Mouse (Mus musculus) heart, embryonic 11.5 days (tissue): Measurements from ENCODE around the gene Bbx. TPM values are rescaled to one million over a fixed set of nuclear protein-coding genes. Genes with fewer than 3 reads are reported as not detected.

ENCODE experiments used
- ATAC-seq: fragments of 200-750 bp; cut with Nextera tagmentation; replicated peaks from 2 replicates; pipeline ENCODE4 v1.8.0; 2017; ENCODE audit warnings: moderate library complexity; ENCODE audit not compliant: insufficient number of reproducible peaks, low FRiP score, low TSS enrichment
- H3K27ac ChIP-seq: fragments of 300-500 bp; sonication (generic); 2 replicates; pipeline ENCODE4 v1.5.1; 2014; ENCODE audit warnings: mild to moderate bottlenecking, low read depth, low read length
- H3K27me3 ChIP-seq: fragments of 300-500 bp; sonication (generic); 2 replicates; pipeline ENCODE4 v1.6.1; 2014; ENCODE audit warnings: mild to moderate bottlenecking, low read length, mixed read lengths; ENCODE audit not compliant: control insufficient read depth, insufficient read depth
- H3K36me3 ChIP-seq: fragments of 300-500 bp; sonication (generic); 2 replicates; pipeline ENCODE4 v1.6.1; 2014; ENCODE audit warnings: mild to moderate bottlenecking, low read length, moderate library complexity, mixed read lengths; ENCODE audit not compliant: control insufficient read depth, insufficient read depth
- H3K4me1 ChIP-seq: fragments of 300-500 bp; sonication (generic); 2 replicates; pipeline ENCODE4 v1.6.1; 2014; ENCODE audit warnings: low read length; ENCODE audit not compliant: control insufficient read depth, insufficient read depth
- H3K4me2 ChIP-seq: fragments of 300-500 bp; sonication (generic); 2 replicates; pipeline ENCODE4 v1.6.1; 2014; ENCODE audit warnings: mild to moderate bottlenecking, moderate library complexity
- H3K4me3 ChIP-seq: fragments of 300-500 bp; sonication (generic); 2 replicates; pipeline ENCODE4 v1.5.1; 2014; ENCODE audit warnings: low read depth, low read length
- H3K9ac ChIP-seq: fragments of 300-500 bp; sonication (generic); 2 replicates; pipeline ENCODE4 v1.6.1; 2014; ENCODE audit warnings: mild to moderate bottlenecking, low read depth, low read length, moderate library complexity
- H3K9me3 ChIP-seq: fragments of 300-500 bp; sonication (generic); replicated peaks from 2 replicates; pipeline ENCODE4 v1.6.1; 2016; ENCODE audit warnings: low read length; ENCODE audit not compliant: control insufficient read depth
- WGBS: fragments of 180-500 bp; shearing (Covaris S2); extraction: QIAGEN DNeasy Blood & Tissue Kit; methylation state at CpG from one replicate; pipeline ENCODE4 v1.1.7; 2014; ENCODE audit not compliant: insufficient replicate concordance; 5-methylcytosine and 5-hydroxymethylcytosine counted together
- polyA plus RNA-seq: library from polyadenylated mRNA; unstranded; fragments of >200 nt; fragmentation: Nextera tagmentation; extraction: Ambion mirVana; gene quantifications from 2 replicates; pipeline ENCODE4 v1.2.1, GENCODE M21; 2014

Bbx gene
- polyA plus RNA-seq, 1 experiment from 2014 or later, result 40.2 TPM

GRCm38 (mm10) chr16:50318255-50318654, 113.9 kb downstream of the Bbx start:
- no peak for ATAC-seq

GRCm38 (mm10) chr16:50315349-50315969, 116.7 kb downstream of the Bbx start:
- Histone ChIP-seq H3K9ac (no peak overlapping the region), H3K4me3 (no peak overlapping the region), H3K9me3 (no peaks in the 10 kb centered on the region), H3K4me1 (no peaks in the 10 kb centered on the region), H3K4me2 (no peak overlapping the region), H3K27ac (no peak overlapping the region), H3K27me3 (no peaks in the 10 kb centered on the region), H3K36me3 (no peaks in the 10 kb centered on the region)
- ATAC-seq, result no peak
- 84% methylated on average over 1 of the region's 1 CpGs for WGBS

More at GRCm38 (mm10) chr16:50318255-50318654, 113.9 kb downstream of the Bbx start:
- Histone ChIP-seq H3K9ac (no peak overlapping the region), H3K9me3 (no peaks in the 10 kb centered on the region), H3K36me3 (no peaks in the 10 kb centered on the region), H3K27ac (no peak overlapping the region), H3K4me2 (no peak overlapping the region), H3K4me3 (no peak overlapping the region), H3K4me1 (no peaks in the 10 kb centered on the region), H3K27me3 (no peaks in the 10 kb centered on the region)
- 66% methylated on average over 3 of the region's 3 CpGs for WGBS

GRCm38 (mm10) chr16:50311588-50311987, 120.6 kb downstream of the Bbx start:
- Histone ChIP-seq H3K4me3 (no peak overlapping the region), H3K4me1 (peaks cover 14% of the 10 kb centered on the region), H3K27ac (no peak overlapping the region), H3K4me2 (no peak overlapping the region), H3K9me3 (no peaks in the 10 kb centered on the region), H3K27me3 (no peaks in the 10 kb centered on the region), H3K36me3 (no peaks in the 10 kb centered on the region), H3K9ac (no peak overlapping the region)
- no peak for ATAC-seq
- WGBS, result 86% methylated on average over 4 of the region's 4 CpGs

GRCm38 (mm10) chr16:50309411-50310042, 122.7 kb downstream of the Bbx start:
- Histone ChIP-seq H3K4me2 (peak overlapping the region; percentile 17), H3K9ac (0 out of 2 replicates have a peak overlapping the region, but pooled peaks have one; percentile 0), H3K4me3 (no peak overlapping the region), H3K36me3 (no peaks in the 10 kb centered on the region), H3K27me3 (no peaks in the 10 kb centered on the region), H3K4me1 (peaks cover 22% of the 10 kb centered on the region), H3K9me3 (no peaks in the 10 kb centered on the region), H3K27ac (peak overlapping the region; percentile 41; the same call in 1 of the 2 replicates)
- ATAC-seq, result no peak
- 50% methylated on average over 9 of the region's 9 CpGs for WGBS

GRCm38 (mm10) chr16:50308256-50308655, 123.9 kb downstream of the Bbx start:
- Histone ChIP-seq H3K4me1 (peaks cover 23% of the 10 kb centered on the region), H3K9me3 (no peaks in the 10 kb centered on the region), H3K4me2 (no peak overlapping the region), H3K27me3 (no peaks in the 10 kb centered on the region), H3K27ac (no peak overlapping the region), H3K4me3 (no peak overlapping the region), H3K9ac (no peak overlapping the region), H3K36me3 (no peaks in the 10 kb centered on the region)
- ATAC-seq, result no peak
- whole genome bisulfite sequencing, result 80% methylated on average over 6 of the region's 6 CpGs

GRCm38 (mm10) chr16:50307231-50307630, 125.0 kb downstream of the Bbx start:
- Histone ChIP-seq H3K36me3 (no peaks in the 10 kb centered on the region), H3K27ac (no peak overlapping the region), H3K9me3 (no peaks in the 10 kb centered on the region), H3K4me2 (no peak overlapping the region), H3K9ac (no peak overlapping the region), H3K27me3 (no peaks in the 10 kb centered on the region), H3K4me1 (peaks cover 23% of the 10 kb centered on the region), H3K4me3 (no peak overlapping the region)
- no peak for ATAC-seq
- 77% methylated on average over 4 of the region's 4 CpGs for WGBS

- Histone ChIP-seq H3K4me1 (peaks cover 23% of the 10 kb centered on the region), H3K9me3 (no peaks in the 10 kb centered on the region), H3K9ac (no peak overlapping the region), H3K4me2 (no peak overlapping the region), H3K4me3 (no peak overlapping the region), H3K27ac (no peak overlapping the region), H3K36me3 (no peaks in the 10 kb centered on the region), H3K27me3 (no peaks in the 10 kb centered on the region)
- no peak for ATAC-seq
Measured at GRCm38 (mm10) chr16:50306727-50307126, 125.5 kb downstream of the Bbx start.

- H3K27ac ChIP-seq, result no peak overlapping the region
- H3K36me3 ChIP-seq, result no peaks in the 10 kb centered on the region
- H3K4me1 ChIP-seq, result peaks cover 25% of the 10 kb centered on the region
- H3K4me2 ChIP-seq, result no peak overlapping the region
- no peak overlapping the region for H3K9ac ChIP-seq
- 55% methylated on average over 6 of the region's 6 CpGs for WGBS
- H3K9me3 ChIP-seq, result no peaks in the 10 kb centered on the region
- H3K4me3 ChIP-seq, result no peak overlapping the region
- H3K27me3 ChIP-seq, result no peaks in the 10 kb centered on the region
- ATAC-seq, result no peak
Measured at GRCm38 (mm10) chr16:50305156-50305555, 127.0 kb downstream of the Bbx start.

GRCm38 (mm10) chr16:50302566-50302965, 129.6 kb downstream of the Bbx start:
- H3K27ac ChIP-seq, result no peak overlapping the region
- H3K9me3 ChIP-seq, result no peaks in the 10 kb centered on the region
- H3K9ac ChIP-seq, result no peak overlapping the region
- no peaks in the 10 kb centered on the region for H3K36me3 ChIP-seq
- no peaks in the 10 kb centered on the region for H3K27me3 ChIP-seq
- 88% methylated on average over 1 of the region's 1 CpGs for WGBS
- H3K4me1 ChIP-seq, result peaks cover 19% of the 10 kb centered on the region
- no peak overlapping the region for H3K4me3 ChIP-seq
- no peak overlapping the region for H3K4me2 ChIP-seq
- ATAC-seq, result no peak
